Mouse (Mus musculus): Measurements from ENCODE around the gene Ralgapa2.

DNA sequence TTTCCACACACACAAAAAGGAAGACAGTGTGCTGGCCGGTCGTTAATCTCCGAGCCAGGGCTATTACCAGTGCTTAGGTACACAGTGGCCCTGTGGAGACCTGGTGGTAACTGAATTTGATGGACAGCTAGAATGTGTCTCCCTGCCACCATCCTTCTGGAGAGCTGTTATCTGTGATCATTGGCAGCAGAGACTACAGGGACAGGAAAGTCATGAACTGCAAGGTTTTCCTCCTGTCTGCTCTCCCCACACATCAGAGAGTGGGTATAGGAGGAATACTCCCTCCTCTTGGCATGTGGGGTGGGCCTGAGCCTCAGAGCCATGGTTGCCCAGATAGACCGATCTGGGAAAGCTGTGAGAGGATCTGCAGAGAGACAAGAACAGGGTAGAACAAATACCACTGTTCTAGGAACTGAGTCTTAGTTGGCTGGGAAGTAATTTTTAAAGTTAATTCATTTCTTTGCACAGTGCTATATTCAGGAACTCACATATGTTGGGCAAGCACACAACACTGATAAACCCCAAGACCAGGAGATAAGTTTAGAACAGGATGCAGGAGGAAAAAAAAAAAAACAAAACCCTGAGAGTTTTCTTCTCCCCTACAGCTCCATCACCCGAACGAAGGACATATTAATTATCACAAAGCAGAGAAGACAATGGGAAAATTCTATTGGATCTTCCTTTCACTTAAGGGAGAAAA, 231.8 kb downstream of the Ralgapa2 start:
- TF ChIP-seq CTCF (IDR thresholded peaks at IDR 0.05; ENCODE audit: low read depth) (no peak), EP300 (IDR thresholded peaks at IDR 0.05; ENCODE audit: low read depth) (no peak)

Measured in heart, postnatal 0 days (tissue).